Mouse (Mus musculus) megakaryocyte, embryonic 14.5 days (primary cell): ENCODE data around the gene Nhlrc1. TPM values are rescaled to one million over a fixed set of nuclear protein-coding genes. Genes with fewer than 3 reads are reported as not detected.

Experiments
- H3K27me3 ChIP-seq: replicated peaks from 2 replicates; pipeline ENCODE3; 2012; ENCODE audit warnings: inconsistent platforms
- H3K36me3 ChIP-seq: replicated peaks from 2 replicates; pipeline ENCODE3; 2012; ENCODE audit warnings: low read length, inconsistent platforms, mixed read lengths
- H3K4me1 ChIP-seq: 2 replicates; pipeline ENCODE4 v1.6.1; 2012; ENCODE audit warnings: inconsistent platforms
- H3K4me3 ChIP-seq: replicated peaks from 2 replicates; pipeline ENCODE3; 2012; ENCODE audit warnings: moderate library complexity, mild to moderate bottlenecking, inconsistent platforms
- H3K9me3 ChIP-seq: 2 replicates; pipeline ENCODE4 v1.6.1; 2012; ENCODE audit warnings: inconsistent platforms
- FLI1 ChIP-seq: IDR thresholded peaks from 2 replicates; pipeline ENCODE4 v1.6.1; 2012; ENCODE audit warnings: low read length, inconsistent platforms, mixed read lengths
- GATA1 ChIP-seq: IDR thresholded peaks from 3 replicates; pipeline ENCODE4 v1.6.1; 2012; ENCODE audit warnings: mixed read lengths, low read length, inconsistent platforms, borderline replicate concordance
- polyA plus RNA-seq: library from polyadenylated mRNA; stranded (reverse); fragments of >175 nt; gene quantifications from 2 replicates; pipeline ENCODE4 v1.2.3, GENCODE M21; 2012; ENCODE audit warnings: low replicate concordance; ENCODE audit not compliant: insufficient read depth

Gene Nhlrc1
- 0.87 TPM in 1 of 2 replicates, not detected in the other for polyA plus RNA-seq

GRCm38 (mm10) chr13:47014334-47015194 is at the start of gene Nhlrc1:
Gene Nhlrc1 (minus strand): TSS chr13:47014850.
- peak within 1 kb of the TSS; percentile 93 for H3K4me3 ChIP-seq
- TF ChIP-seq FLI1 (no peak), GATA1 (no peak)
- peaks cover 26% of the 10 kb centered on the region for H3K4me1 ChIP-seq
- H3K27me3 ChIP-seq: peaks cover 14% of the 10 kb centered on the region
- no peaks in the 10 kb centered on the region for H3K36me3 ChIP-seq
- H3K9me3 ChIP-seq: peaks cover 23% of the 10 kb centered on the region

DNA sequence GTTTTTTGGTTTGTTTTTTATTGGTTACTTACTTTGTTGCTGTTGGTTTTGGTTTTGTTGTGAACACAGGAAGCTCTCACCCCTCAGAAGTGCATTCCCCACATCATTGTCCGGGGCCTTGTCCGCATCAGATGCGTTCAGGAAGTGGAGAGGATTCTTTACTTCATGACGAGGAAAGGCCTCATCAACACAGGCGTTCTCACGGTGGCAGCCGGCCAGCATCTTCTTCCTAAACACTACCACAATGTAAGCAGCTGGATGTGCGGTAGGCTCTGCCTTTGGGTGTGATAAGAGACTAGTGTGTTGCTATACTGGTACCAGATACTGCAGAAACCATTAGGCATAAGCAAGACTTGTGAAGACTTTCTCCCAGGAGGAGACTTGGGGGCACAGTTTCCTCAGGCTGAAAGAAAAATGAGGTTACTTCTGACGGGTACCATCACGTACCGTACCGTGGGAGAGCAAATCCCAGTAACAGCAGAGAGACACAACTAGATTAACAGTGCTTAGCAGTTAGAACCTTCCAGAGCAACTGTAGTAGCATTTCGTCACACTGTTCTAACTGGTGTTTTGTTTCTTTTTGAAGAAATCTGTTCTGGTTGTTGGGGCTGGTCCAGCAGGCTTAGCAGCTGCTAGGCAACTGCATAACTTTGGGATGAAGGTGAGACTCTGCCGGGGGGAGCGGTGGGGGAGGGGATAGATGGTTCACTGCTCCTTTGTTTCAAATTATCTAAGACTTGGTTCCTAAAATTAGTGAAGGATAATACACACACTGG is 49.5 kb upstream of the Nhlrc1 start:
- Histone ChIP-seq H3K27me3 (no peaks in the 10 kb centered on the region), H3K36me3 (peaks cover 73% of the 10 kb centered on the region), H3K4me1 (peaks cover 18% of the 10 kb centered on the region), H3K9me3 (no peaks in the 10 kb centered on the region), H3K4me3 (no peak overlapping the region)
- TF ChIP-seq GATA1 (no peak), FLI1 (no peak)

GRCm38 (mm10) chr13:47062756-47063155 is 48.1 kb upstream of the Nhlrc1 start:
- H3K36me3 ChIP-seq: peaks cover 74% of the 10 kb centered on the region
- H3K9me3 ChIP-seq: no peaks in the 10 kb centered on the region
- TF ChIP-seq GATA1: no peak
- no peak for TF ChIP-seq FLI1
- no peak overlapping the region for H3K4me3 ChIP-seq
- H3K27me3 ChIP-seq: no peaks in the 10 kb centered on the region
- peaks cover 18% of the 10 kb centered on the region for H3K4me1 ChIP-seq

DNA sequence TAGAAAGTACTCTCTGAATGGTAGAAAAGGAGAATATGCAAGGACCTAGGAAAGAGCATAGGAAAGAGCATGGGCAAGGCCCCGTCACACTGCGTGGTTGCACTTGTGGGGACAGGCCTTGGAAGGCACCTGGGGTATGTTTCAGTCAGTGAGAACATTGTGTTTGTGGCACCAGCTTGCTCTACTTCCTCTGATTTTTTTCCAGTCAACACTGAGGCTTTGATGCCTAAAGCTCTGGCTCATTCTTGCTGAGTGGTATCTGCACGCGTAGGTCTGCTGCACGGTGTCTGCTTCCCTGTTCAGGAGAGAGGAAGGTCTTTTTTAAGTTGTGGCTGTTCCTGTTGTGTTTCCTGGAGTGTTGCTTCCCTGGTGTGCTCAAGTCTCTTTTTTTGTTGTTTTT is 42.1 kb upstream of the Nhlrc1 start:
- H3K27me3 ChIP-seq: no peaks in the 10 kb centered on the region
- H3K9me3 ChIP-seq: no peaks in the 10 kb centered on the region
- no peak overlapping the region for H3K4me3 ChIP-seq
- peaks cover 68% of the 10 kb centered on the region for H3K36me3 ChIP-seq
- TF ChIP-seq FLI1 (no peak), GATA1 (no peak)
- H3K4me1 ChIP-seq: peaks cover 15% of the 10 kb centered on the region

DNA sequence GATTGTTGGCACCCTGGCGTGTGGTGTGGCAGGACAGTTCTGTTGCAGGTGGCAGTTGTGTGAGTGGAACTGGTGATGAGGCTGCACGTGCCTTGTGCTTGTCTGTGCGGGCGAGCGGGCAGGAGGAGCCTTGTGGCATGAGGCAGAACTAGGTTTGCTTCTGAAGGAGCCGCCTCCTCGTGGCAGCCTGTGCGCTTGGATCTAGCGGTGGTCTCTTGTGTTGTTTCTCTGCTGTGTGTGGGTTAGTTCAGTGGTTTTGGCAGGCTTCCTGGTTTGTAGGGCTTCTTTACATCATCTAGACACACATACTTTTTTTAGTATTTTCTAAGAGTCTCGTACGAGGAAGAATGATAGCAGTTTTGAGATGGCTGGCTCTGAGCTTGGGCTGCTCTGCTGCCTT is 41.5 kb upstream of the Nhlrc1 start:
- peaks cover 68% of the 10 kb centered on the region for H3K36me3 ChIP-seq
- H3K27me3 ChIP-seq: no peaks in the 10 kb centered on the region
- TF ChIP-seq FLI1 (no peak), GATA1 (no peak)
- peaks cover 15% of the 10 kb centered on the region for H3K4me1 ChIP-seq
- no peaks in the 10 kb centered on the region for H3K9me3 ChIP-seq
- H3K4me3 ChIP-seq: peak overlapping the region; percentile 46

DNA sequence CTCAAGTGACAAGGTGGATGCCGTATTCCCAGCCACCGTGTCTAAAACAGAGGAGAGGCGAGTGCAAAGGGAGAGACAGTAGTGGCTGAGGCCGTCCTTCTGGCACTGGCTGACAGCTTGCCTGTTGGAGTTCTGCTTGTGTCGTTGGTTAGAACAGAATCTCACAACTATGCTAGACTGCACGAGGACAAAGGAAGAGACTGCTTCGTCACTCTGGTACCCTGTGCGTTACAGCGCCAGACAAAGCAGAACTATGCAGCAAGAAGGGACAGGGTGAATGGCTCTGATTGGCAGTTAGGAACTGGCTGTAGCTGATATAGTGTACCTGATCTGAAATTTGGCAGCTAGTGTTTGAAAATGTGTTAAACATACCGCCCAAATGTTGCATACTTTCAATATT is 39.3 kb upstream of the Nhlrc1 start:
- Histone ChIP-seq H3K9me3 (no peaks in the 10 kb centered on the region), H3K27me3 (no peaks in the 10 kb centered on the region), H3K4me1 (peaks cover 15% of the 10 kb centered on the region), H3K4me3 (peak overlapping the region; percentile 23), H3K36me3 (peaks cover 69% of the 10 kb centered on the region)
- TF ChIP-seq FLI1: no peak
- TF ChIP-seq GATA1: no peak

DNA sequence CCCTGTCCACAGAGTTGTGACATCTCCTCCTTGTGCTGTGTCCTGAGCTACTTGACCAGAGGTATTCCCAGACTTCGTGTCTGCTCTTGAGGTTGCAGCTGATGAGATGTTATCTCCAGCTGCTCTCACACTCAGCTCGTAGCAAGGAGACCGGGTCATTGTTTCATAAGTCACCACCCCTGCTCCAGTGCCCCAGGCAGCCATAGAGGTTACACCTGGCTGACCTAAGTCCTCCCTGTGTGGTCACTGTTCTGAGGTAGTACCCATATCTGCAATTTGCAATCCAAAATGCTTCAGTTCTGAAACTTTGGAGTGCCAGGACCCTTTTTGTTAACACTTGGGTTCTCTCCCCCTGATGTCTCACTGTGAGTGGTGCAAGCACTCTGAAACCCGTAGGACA is 35.4 kb upstream of the Nhlrc1 start:
- Histone ChIP-seq H3K36me3 (peaks cover 54% of the 10 kb centered on the region), H3K4me3 (no peak overlapping the region), H3K27me3 (peaks cover 2% of the 10 kb centered on the region), H3K4me1 (peaks cover 3% of the 10 kb centered on the region; the same call in 1 of the 2 replicates), H3K9me3 (no peaks in the 10 kb centered on the region)
- TF ChIP-seq GATA1: no peak
- TF ChIP-seq FLI1: no peak

DNA sequence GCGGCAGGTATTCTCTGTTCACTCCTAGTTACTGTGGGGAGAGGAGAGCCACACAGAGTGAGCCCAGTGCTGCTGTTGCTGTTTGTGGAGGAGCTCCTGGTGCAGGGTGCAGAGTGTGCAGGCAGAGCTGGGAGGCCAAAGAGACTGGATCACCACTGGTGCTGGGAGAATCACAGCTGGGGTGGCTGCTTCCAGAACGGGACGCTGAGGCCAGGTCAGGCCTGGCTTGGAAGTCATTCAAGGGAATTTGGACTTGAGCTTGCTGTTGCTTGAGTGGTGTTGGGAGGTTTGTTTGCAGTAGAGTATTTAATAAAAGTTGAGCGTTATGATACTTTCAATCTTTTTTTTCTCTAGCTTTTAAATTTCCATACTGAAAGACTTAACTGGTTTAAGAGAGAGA is 33.3 kb upstream of the Nhlrc1 start:
- Histone ChIP-seq H3K36me3 (peaks cover 42% of the 10 kb centered on the region), H3K9me3 (no peaks in the 10 kb centered on the region), H3K27me3 (peaks cover 12% of the 10 kb centered on the region), H3K4me1 (peaks cover 10% of the 10 kb centered on the region), H3K4me3 (no peak overlapping the region)
- TF ChIP-seq GATA1 (no peak), FLI1 (no peak)

- no peaks in the 10 kb centered on the region for H3K9me3 ChIP-seq
- H3K36me3 ChIP-seq: peaks cover 14% of the 10 kb centered on the region
- TF ChIP-seq GATA1 (no peak), FLI1 (no peak)
These were observed 29.9 kb upstream of the Nhlrc1 start, which contains the start of gene Tpmt for GRCm38 (mm10) chr13:47044617-47044947. Gene Tpmt (minus strand): TSS chr13:47044737.

DNA sequence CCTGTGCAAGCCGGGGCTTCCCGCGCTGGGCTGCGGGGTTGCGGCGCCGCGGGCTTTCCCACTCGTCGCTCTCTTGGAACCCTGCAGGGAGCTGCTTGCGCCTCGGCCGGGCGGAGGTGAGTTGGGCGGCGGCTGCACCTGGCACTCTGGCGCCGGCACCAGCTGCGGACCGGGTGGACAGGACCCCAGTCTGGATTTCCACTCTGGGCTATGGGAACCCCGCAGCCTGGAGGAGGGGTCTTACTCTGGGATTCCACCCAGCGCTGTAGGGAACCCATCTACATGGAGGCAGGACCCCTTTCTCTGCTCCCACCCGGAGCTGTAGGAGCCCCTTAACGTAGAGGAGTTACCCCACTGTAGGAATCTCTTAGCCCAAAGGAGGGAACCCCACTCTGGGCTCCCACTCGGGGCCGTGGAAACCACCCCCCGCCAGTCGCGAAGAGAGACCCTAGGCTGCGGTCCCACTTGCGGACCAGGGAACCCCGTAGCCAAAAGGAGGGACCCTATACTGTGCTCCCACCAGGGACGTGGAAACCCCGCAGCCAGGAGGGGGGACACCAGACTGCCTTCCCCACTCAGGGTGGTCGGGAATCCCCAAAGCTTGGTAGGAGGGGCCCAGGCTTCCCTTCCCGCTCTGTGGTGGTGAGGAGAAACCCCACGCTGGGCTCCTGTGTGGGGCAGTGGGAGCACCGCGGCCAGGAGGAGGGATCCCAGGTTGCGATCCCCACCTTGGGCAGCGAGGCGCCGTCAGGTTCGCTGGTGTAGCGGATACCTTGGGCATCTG is 29.4 kb upstream of the Nhlrc1 start:
- peaks cover 8% of the 10 kb centered on the region for H3K36me3 ChIP-seq
- peak overlapping the region; percentile 96 for H3K4me3 ChIP-seq
- peaks cover 19% of the 10 kb centered on the region for H3K4me1 ChIP-seq
- TF ChIP-seq GATA1: no peak
- TF ChIP-seq FLI1: no peak
- no peaks in the 10 kb centered on the region for H3K9me3 ChIP-seq
- H3K27me3 ChIP-seq: peaks cover 12% of the 10 kb centered on the region

More at GRCm38 (mm10) chr13:47044617-47044947, 29.9 kb upstream of the Nhlrc1 start, which contains the start of gene Tpmt:
- H3K4me3 ChIP-seq: peak within 1 kb of the TSS; percentile 96
- peaks cover 12% of the 10 kb centered on the region for H3K27me3 ChIP-seq
- H3K4me1 ChIP-seq: peaks cover 15% of the 10 kb centered on the region
